Mouse (Mus musculus) layer of hippocampus, adult 18-20 months (tissue): ENCODE measurements around the gene Traf3ip1. TPM values are rescaled to one million over a fixed set of nuclear protein-coding genes. Genes with fewer than 3 reads are reported as not detected.

Experiments used
- DNase-seq, 2 experiments: peaks; one replicate each; pipeline ENCODE4 v3.0.0; 2022; ENCODE audit warnings: low spot score in 2 of 2
- long read RNA-seq: library from polyadenylated mRNA; stranded (forward); transcript quantifications from one replicate; pipeline ENCODE4 v2.0.0, GENCODE M21; 2021
- total RNA-seq, 2 experiments: library from RNA; stranded (reverse); gene quantifications; 2 replicates each; pipeline ENCODE4 v1.2.3; 2021

Traf3ip1 gene
- total RNA-seq: 10 to 100 TPM; 14.3 to 14.6 TPM
- long read RNA-seq, partial matches to known transcripts: 0 of 1 reads
- long read RNA-seq, other reads (novel, unspliced or antisense): 1 of 1 reads

GRCm38 (mm10) chr1:91494457-91495140 lies at the start of gene Traf3ip1:
TSS of gene Traf3ip1 (plus strand) at chr1:91494647.
- peak; percentile 84 to 94 for DNase-seq

- peak in 1 of 2 experiments; percentile 42 for DNase-seq
Measured at GRCm38 (mm10) chr1:91444841-91445830, 49.3 kb upstream of the Traf3ip1 start.

GRCm38 (mm10) chr1:91446060-91446459 lies 48.4 kb upstream of the Traf3ip1 start:
- DNase-seq: peak in 1 of 2 experiments; percentile 37

GRCm38 (mm10) chr1:91446511-91446910 lies 47.9 kb upstream of the Traf3ip1 start:
- DNase-seq: no peak

- DNase-seq: no peak
Measured at GRCm38 (mm10) chr1:91448688-91449087, 45.8 kb upstream of the Traf3ip1 start.

GRCm38 (mm10) chr1:91450851-91451250 lies 43.6 kb upstream of the Traf3ip1 start:
- DNase-seq: no peak

- no peak for DNase-seq
Measured at GRCm38 (mm10) chr1:91451547-91452084, 42.8 kb upstream of the Traf3ip1 start.

GRCm38 (mm10) chr1:91453932-91454331 lies 40.5 kb upstream of the Traf3ip1 start:
- no peak for DNase-seq

GRCm38 (mm10) chr1:91454366-91454765 lies 40.1 kb upstream of the Traf3ip1 start:
- DNase-seq: no peak

- DNase-seq: no peak
Measured at GRCm38 (mm10) chr1:91454927-91455326, 39.5 kb upstream of the Traf3ip1 start.

- DNase-seq: no peak
Measured at GRCm38 (mm10) chr1:91455661-91456161, 38.7 kb upstream of the Traf3ip1 start.

GRCm38 (mm10) chr1:91456301-91456801 lies 38.1 kb upstream of the Traf3ip1 start:
- DNase-seq: peak in 1 of 2 experiments; percentile 52

GRCm38 (mm10) chr1:91457116-91457515 lies 37.3 kb upstream of the Traf3ip1 start:
- no peak for DNase-seq

- DNase-seq: peak; percentile 78 to 87
Measured at GRCm38 (mm10) chr1:91457698-91458097, 36.7 kb upstream of the Traf3ip1 start.

GRCm38 (mm10) chr1:91458223-91458861 lies 36.1 kb upstream of the Traf3ip1 start:
- DNase-seq: peak in 1 of 2 experiments; percentile 69

GRCm38 (mm10) chr1:91459059-91459809 lies 35.2 kb upstream of the Traf3ip1 start, which contains the start of gene Per2:
TSS of gene Per2 (minus strand) at chr1:91459324.
- DNase-seq: peak; percentile 97 to 100

- DNase-seq: no peak
Measured at GRCm38 (mm10) chr1:91460069-91460468, 34.4 kb upstream of the Traf3ip1 start.

- no peak for DNase-seq
Measured at GRCm38 (mm10) chr1:91460564-91460963, 33.9 kb upstream of the Traf3ip1 start.

GRCm38 (mm10) chr1:91463336-91463995 lies 31.0 kb upstream of the Traf3ip1 start:
- DNase-seq: no peak
